17 mouse cellular contexts compared by ENCODE assay signal in genomic region chr10:24698131-24698775, GRCm38 (mm10). TPM values are rescaled to one million over a fixed set of nuclear protein-coding genes. Genes with fewer than 3 reads are reported as not detected.
A peak's percentile ranks its signal among the peaks of the same experiment; 100 is the strongest.
DNase-seq lines count a peak whose midpoint lies in the region; ATAC-seq and TF ChIP-seq lines count a peak whose summit lies in the region.
"Had no signal": no experiment of that assay in that cellular context is flagged by ENCODE, and none has a peak within 500 bp of the region (broad histone marks: within the 10 kb centered on the region; RNA-seq: fewer than 3 reads in every experiment).

No protein-coding gene starts in this region.

- no peak for TF ChIP-seq CTCF in brain, embryonic 14.5 days (IDR thresholded peaks at IDR 0.05; ENCODE audit: borderline replicate concordance, extremely low read depth, insufficient read depth, insufficient read length)

- no peak for TF ChIP-seq POLR2A in brain, embryonic 14.5 days (IDR thresholded peaks at IDR 0.05; ENCODE audit: borderline replicate concordance, extremely low read depth, insufficient read depth, insufficient read length, poor library complexity, severe bottlenecking)

- 33% methylated on average over 6 of the region's 6 CpGs for WGBS in intestine, embryonic 14.5 days

- no peaks in the 10 kb centered on the region for H3K36me3 ChIP-seq in intestine, embryonic 14.5 days (ENCODE audit: control insufficient read depth, insufficient read depth, low read length)
- H3K36me3 ChIP-seq: embryonic facial prominence, embryonic 13.5 days; neural tube, embryonic 13.5 days had no signal

- intact Hi-C loops in left cerebral cortex, postnatal 25 days (cut with DNase I) = loop anchor here (2.0 kb wide), 1 partner anchor 19 kb away; no protein-coding TSS in a partner anchor

- DNase-seq in heart, adult 11 months = peak; percentile 91
- DNase-seq in heart, adult 8-10 months (ENCODE audit: low spot score) = no peak
- peak; percentile 27 for DNase-seq in brain, embryonic 14.5 days (ENCODE audit: low read depth)
- peak; percentile 58 for DNase-seq in intestine, embryonic 14.5 days (ENCODE audit: low spot score)
- DNase-seq in left cerebral cortex, postnatal 25 days (ENCODE audit: low spot score in 2 of 2) = no peak
- no peak for DNase-seq in layer of hippocampus, postnatal 25 days (ENCODE audit: extremely low spot score in 1 of 2, low spot score in 1 of 2)
- DNase-seq: adrenal gland, postnatal 36 days; cerebellum, postnatal 36 days; kidney, adult 11 months; kidney, postnatal 36 days; spleen, adult 18-20 months had no signal

- H3K4me2 ChIP-seq in intestine, embryonic 14.5 days (ENCODE audit: low read length) = no peak overlapping the region
- H3K4me2 ChIP-seq: embryonic facial prominence, embryonic 13.5 days; forebrain, embryonic 13.5 days; neural tube, embryonic 13.5 days had no signal

- H3K4me3 ChIP-seq in intestine, embryonic 14.5 days (ENCODE audit: low read depth, low read length) = no peak overlapping the region
- H3K4me3 ChIP-seq: embryonic facial prominence, embryonic 13.5 days; forebrain, embryonic 13.5 days; neural tube, embryonic 13.5 days had no signal

- no peaks in the 10 kb centered on the region for H3K9me3 ChIP-seq in intestine, embryonic 14.5 days (ENCODE audit: control insufficient read depth, low read length)
- H3K9me3 ChIP-seq: embryonic facial prominence, embryonic 13.5 days; forebrain, embryonic 13.5 days; neural tube, embryonic 13.5 days had no signal

- peak overlapping the region; percentile 65; the same call in 1 of the 2 replicates for H3K27ac ChIP-seq in intestine, embryonic 14.5 days (ENCODE audit: low read depth)
- H3K27ac ChIP-seq: embryonic facial prominence, embryonic 13.5 days; forebrain, embryonic 13.5 days; liver, embryonic 14.5 days; neural tube, embryonic 13.5 days had no signal

- no peaks in the 10 kb centered on the region for H3K4me1 ChIP-seq in intestine, embryonic 14.5 days (replicated peaks; ENCODE audit: control insufficient read depth, insufficient read depth, low read length)
- H3K4me1 ChIP-seq: forebrain, embryonic 13.5 days; neural tube, embryonic 13.5 days had no signal

- no peak overlapping the region for H3K9ac ChIP-seq in intestine, embryonic 14.5 days (ENCODE audit: low read length)
- H3K9ac ChIP-seq: embryonic facial prominence, embryonic 13.5 days; forebrain, embryonic 13.5 days; liver, embryonic 14.5 days; neural tube, embryonic 13.5 days had no signal

- ATAC-seq in intestine, embryonic 14.5 days (replicated peaks; ENCODE audit: low FRiP score, low TSS enrichment, low read depth) = peak; percentile 74
- peak; percentile 44; the same call in 1 of the 2 replicates for ATAC-seq in megakaryocyte-erythroid progenitor cell, adult 5-6 weeks (replicated peaks; ENCODE audit: low FRiP score, low TSS enrichment, poor library complexity, severe bottlenecking)
- ATAC-seq: forebrain, embryonic 13.5 days; midbrain, embryonic 16.5 days had no signal

- H3K27me3 ChIP-seq in intestine, embryonic 14.5 days (replicated peaks; ENCODE audit: control insufficient read depth, insufficient read depth, low read length) = no peaks in the 10 kb centered on the region
- H3K27me3 ChIP-seq: embryonic facial prominence, embryonic 13.5 days; forebrain, embryonic 13.5 days; neural tube, embryonic 13.5 days had no signal

RNA-seq across cellular contexts. Expression of gene Enpp1, which starts 13.7 kb away (rescaled TPM):
- total RNA-seq in heart, adult 8-10 months (2022) = 1 to 10 TPM; 5.2 to 6.5 (median 5.5) TPM
- polyA plus RNA-seq in brain, embryonic 14.5 days (2012; rRNA removed) = 0.74 and 2.4 TPM in 2 replicates
- polyA plus RNA-seq in intestine, embryonic 14.5 days (2014; fragmentation: Nextera tagmentation; extraction: Ambion mirVana) = 9.6 and 10.5 TPM in 2 replicates
- total RNA-seq in megakaryocyte-erythroid progenitor cell, adult 5-6 weeks (2014; fragmentation: Nextera tagmentation) = 4.7 and 11.8 TPM in 2 replicates
- 3.7 and 9.6 TPM in 2 replicates for total RNA-seq in megakaryocyte-erythroid progenitor cell, adult 5-6 weeks (2017)
- total RNA-seq in left cerebral cortex, postnatal 25 days (2021) = 1 to 10 TPM; 3.9 to 4.0 TPM
- 1 to 10 TPM; 3.3 TPM for total RNA-seq in layer of hippocampus, postnatal 25 days (2021)

Comparison
In these comparisons a context has a peak if more than half of its experiments do, and no peak if none do; other contexts are left out.
1. DNase-seq: peak in heart, adult 11 months (single experiment), brain, embryonic 14.5 days (single experiment) and intestine, embryonic 14.5 days (single experiment); none in heart, adult 8-10 months (single experiment), left cerebral cortex, postnatal 25 days (0 of 2) and layer of hippocampus, postnatal 25 days (0 of 2).